Mouse (Mus musculus) cerebellum, adult 2 months (tissue): ENCODE measurements around the gene C730034F03Rik.

Experiments used
- CTCF ChIP-seq: fragments of 200-500 bp; IDR thresholded peaks from 2 replicates; pipeline ENCODE4 v1.5.1; 2011; ENCODE audit warnings: low read depth, mild to moderate bottlenecking, control low read depth, low read length, moderate library complexity, borderline replicate concordance; ENCODE audit not compliant: insufficient read depth
- POLR2A ChIP-seq: fragments of 200-500 bp; IDR thresholded peaks from 2 replicates; pipeline ENCODE4 v1.6.1; 2011; ENCODE audit warnings: low read length, control low read depth, borderline replicate concordance; ENCODE audit not compliant: insufficient read depth

- no peak for TF ChIP-seq POLR2A
- no peak for TF ChIP-seq CTCF
Measured at GRCm38 (mm10) chr15:89390081-89390480, 39.3 kb upstream of the C730034F03Rik start.
